Mouse (Mus musculus): ENCODE data around the gene Zfp239. TPM values are rescaled to one million over a fixed set of nuclear protein-coding genes. Genes with fewer than 3 reads are reported as not detected.

Gene Zfp239
- polyA plus RNA-seq, 1 experiment from 2014 or later, result 15.5 TPM

DNA sequence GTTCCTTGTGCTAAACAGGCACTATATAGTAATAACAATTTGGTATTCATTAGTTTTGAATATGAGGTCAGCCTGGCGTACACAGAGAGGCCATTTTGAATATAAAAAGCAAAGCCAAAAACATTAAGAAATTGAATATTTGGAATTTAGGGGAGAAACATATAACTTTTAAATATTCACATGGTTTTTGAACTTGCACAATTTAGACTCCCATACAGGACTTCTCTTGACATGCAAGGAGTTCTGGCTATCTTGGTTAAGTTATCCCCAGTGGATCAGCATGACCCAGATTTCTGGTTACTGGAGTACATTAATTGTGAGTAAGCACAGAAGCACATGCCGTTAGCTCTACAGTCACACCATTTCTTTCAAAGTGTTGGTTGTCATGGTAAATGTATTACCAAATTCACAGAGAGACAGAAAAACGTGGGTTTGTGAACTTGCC, 18.5 kb downstream of the Zfp239 start:
- DNase-seq (ENCODE audit: low spot score), result no peak
- Histone ChIP-seq H3K4me1 (ENCODE audit: control insufficient read depth, insufficient read depth, low read length) (no peaks in the 10 kb centered on the region), H3K27ac (replicated peaks; ENCODE audit: low read depth, low read length) (peak overlapping the region; percentile 94; the same call in 1 of the 2 replicates), H3K27me3 (ENCODE audit: control insufficient read depth, insufficient read depth, low read length) (no peaks in the 10 kb centered on the region), H3K4me3 (ENCODE audit: low read depth, low read length) (peak overlapping the region; percentile 45), H3K9me3 (replicated peaks; ENCODE audit: control insufficient read depth, low read length) (no peaks in the 10 kb centered on the region), H3K9ac (replicated peaks; ENCODE audit: low read length) (peak overlapping the region; percentile 37), H3K4me2 (ENCODE audit: low read depth, low read length) (peak overlapping the region; percentile 21), H3K36me3 (replicated peaks; ENCODE audit: control insufficient read depth, insufficient read depth, low read depth, low read length) (no peaks in the 10 kb centered on the region)
- no peak for ATAC-seq (replicated peaks; ENCODE audit: insufficient number of reproducible peaks, low FRiP score, low TSS enrichment, low read depth)
- 49% methylated on average over 3 of the region's 3 CpGs for WGBS

DNA sequence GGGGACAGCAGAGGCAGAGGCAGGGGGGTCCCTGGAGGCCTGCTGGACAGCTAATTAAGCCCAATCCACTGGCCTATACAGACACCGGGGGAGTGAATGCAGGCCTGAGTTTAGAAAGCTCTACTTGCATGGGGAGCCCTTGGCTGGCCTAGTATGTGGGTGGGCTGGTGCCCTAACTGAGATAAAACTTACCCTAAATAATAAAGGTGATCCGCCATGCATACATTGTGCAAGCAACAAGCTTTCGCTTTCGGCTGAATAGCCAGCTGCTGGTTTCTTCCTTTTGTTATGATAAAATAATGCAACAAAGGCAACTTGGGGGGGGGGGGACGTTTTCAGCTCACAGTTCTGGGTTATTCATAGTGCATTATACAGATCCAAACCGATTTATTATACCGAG, 19.3 kb downstream of the Zfp239 start:
- Histone ChIP-seq H3K27ac (replicated peaks; ENCODE audit: low read depth, low read length) (no peak overlapping the region), H3K9me3 (replicated peaks; ENCODE audit: control insufficient read depth, low read length) (no peaks in the 10 kb centered on the region), H3K9ac (replicated peaks; ENCODE audit: low read length) (0 out of 2 replicates have a peak overlapping the region, but pooled peaks have one; percentile 22), H3K4me2 (ENCODE audit: low read depth, low read length) (no peak overlapping the region), H3K4me1 (ENCODE audit: control insufficient read depth, insufficient read depth, low read length) (no peaks in the 10 kb centered on the region), H3K36me3 (replicated peaks; ENCODE audit: control insufficient read depth, insufficient read depth, low read depth, low read length) (no peaks in the 10 kb centered on the region), H3K27me3 (ENCODE audit: control insufficient read depth, insufficient read depth, low read length) (no peaks in the 10 kb centered on the region), H3K4me3 (ENCODE audit: low read depth, low read length) (no peak overlapping the region)
- ATAC-seq (replicated peaks; ENCODE audit: insufficient number of reproducible peaks, low FRiP score, low TSS enrichment, low read depth), result no peak
- 77% methylated on average over 7 of the region's 7 CpGs for WGBS
- DNase-seq (ENCODE audit: low spot score), result no peak

DNA sequence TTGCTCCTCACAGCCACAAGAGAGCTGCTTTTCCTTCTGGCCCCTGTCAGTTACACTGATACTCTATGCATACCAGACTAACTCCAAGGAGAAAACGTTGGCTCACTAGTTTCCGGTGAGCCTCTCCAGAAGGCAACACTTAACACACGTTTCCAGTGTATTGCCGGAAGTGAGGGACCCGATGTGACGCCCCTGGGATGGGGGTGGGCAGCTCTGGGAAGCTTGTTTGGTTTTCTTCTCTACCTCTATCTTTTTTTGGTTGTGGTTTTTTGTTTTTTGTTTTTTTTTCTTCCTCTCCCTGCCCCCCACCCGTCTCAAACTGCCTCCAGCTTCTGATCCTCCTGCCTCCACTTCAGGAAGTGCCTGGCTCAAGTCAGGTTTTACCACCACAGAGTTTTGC, 20.1 kb downstream of the Zfp239 start:
- DNase-seq (ENCODE audit: low spot score) (no peak), ATAC-seq (replicated peaks; ENCODE audit: insufficient number of reproducible peaks, low FRiP score, low TSS enrichment, low read depth) (no peak)
- Histone ChIP-seq H3K9me3 (replicated peaks; ENCODE audit: control insufficient read depth, low read length) (no peaks in the 10 kb centered on the region), H3K36me3 (replicated peaks; ENCODE audit: control insufficient read depth, insufficient read depth, low read depth, low read length) (no peaks in the 10 kb centered on the region), H3K27me3 (ENCODE audit: control insufficient read depth, insufficient read depth, low read length) (no peaks in the 10 kb centered on the region), H3K4me1 (ENCODE audit: control insufficient read depth, insufficient read depth, low read length) (no peaks in the 10 kb centered on the region), H3K9ac (replicated peaks; ENCODE audit: low read length) (no peak overlapping the region), H3K4me2 (ENCODE audit: low read depth, low read length) (no peak overlapping the region), H3K4me3 (ENCODE audit: low read depth, low read length) (no peak overlapping the region), H3K27ac (replicated peaks; ENCODE audit: low read depth, low read length) (no peak overlapping the region)
- 57% methylated on average over 7 of the region's 7 CpGs for WGBS

DNA sequence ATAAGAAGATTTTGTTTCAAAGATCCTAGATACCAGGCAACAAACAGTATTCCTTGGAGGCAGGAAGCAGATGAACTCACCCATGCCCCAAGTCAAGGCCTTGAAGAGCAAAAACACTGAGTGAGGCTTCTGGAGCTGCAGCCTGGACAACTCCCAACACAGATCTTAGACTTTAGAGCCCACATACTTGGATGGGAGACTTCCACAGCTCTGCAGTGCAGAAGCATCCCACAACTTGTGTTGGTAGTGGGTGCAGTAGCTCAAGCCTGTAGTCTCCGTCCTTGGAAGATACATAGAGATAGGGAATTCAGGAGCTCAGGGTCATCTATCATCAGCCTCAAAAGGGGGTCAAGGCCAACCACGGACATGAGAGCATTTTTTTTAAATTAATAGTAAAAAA, 24.0 kb downstream of the Zfp239 start:
- no peak overlapping the region for H3K27ac ChIP-seq (replicated peaks; ENCODE audit: low read depth, low read length)
- ATAC-seq (replicated peaks; ENCODE audit: insufficient number of reproducible peaks, low FRiP score, low TSS enrichment, low read depth), result no peak
- no peaks in the 10 kb centered on the region for H3K36me3 ChIP-seq (replicated peaks; ENCODE audit: control insufficient read depth, insufficient read depth, low read depth, low read length)
- H3K9ac ChIP-seq (replicated peaks; ENCODE audit: low read length), result no peak overlapping the region
- H3K9me3 ChIP-seq (replicated peaks; ENCODE audit: control insufficient read depth, low read length), result no peaks in the 10 kb centered on the region
- no peaks in the 10 kb centered on the region for H3K27me3 ChIP-seq (ENCODE audit: control insufficient read depth, insufficient read depth, low read length)
- H3K4me2 ChIP-seq (ENCODE audit: low read depth, low read length), result no peak overlapping the region
- no peak overlapping the region for H3K4me3 ChIP-seq (ENCODE audit: low read depth, low read length)
- no peaks in the 10 kb centered on the region for H3K4me1 ChIP-seq (ENCODE audit: control insufficient read depth, insufficient read depth, low read length)
- WGBS, result 92% methylated on average over 2 of the region's 2 CpGs
- DNase-seq (ENCODE audit: low spot score), result no peak

DNA sequence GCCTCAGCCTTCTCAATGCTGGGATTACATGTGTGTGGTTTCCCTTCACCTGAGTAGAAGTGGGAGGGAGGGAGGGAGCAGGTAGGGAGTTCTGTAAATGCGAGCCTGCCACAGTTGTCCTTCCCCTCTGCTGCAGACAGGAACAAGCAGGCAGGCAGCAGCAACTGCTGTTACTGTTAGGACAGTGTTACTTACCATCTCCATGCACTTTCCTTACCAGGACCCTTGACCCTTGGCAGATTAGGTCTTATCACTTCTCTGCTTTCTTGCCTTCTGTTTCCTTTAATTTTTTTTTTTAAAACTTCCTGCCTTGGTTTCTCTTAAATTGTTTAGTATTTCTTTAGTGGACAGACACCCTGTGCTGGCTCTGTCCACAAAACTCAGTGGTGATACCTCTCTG, 26.1 kb downstream of the Zfp239 start:
- Histone ChIP-seq H3K4me2 (ENCODE audit: low read depth, low read length) (no peak overlapping the region), H3K27me3 (ENCODE audit: control insufficient read depth, insufficient read depth, low read length) (no peaks in the 10 kb centered on the region), H3K27ac (replicated peaks; ENCODE audit: low read depth, low read length) (no peak overlapping the region), H3K4me1 (ENCODE audit: control insufficient read depth, insufficient read depth, low read length) (no peaks in the 10 kb centered on the region), H3K9ac (replicated peaks; ENCODE audit: low read length) (no peak overlapping the region), H3K36me3 (replicated peaks; ENCODE audit: control insufficient read depth, insufficient read depth, low read depth, low read length) (no peaks in the 10 kb centered on the region), H3K9me3 (replicated peaks; ENCODE audit: control insufficient read depth, low read length) (no peaks in the 10 kb centered on the region), H3K4me3 (ENCODE audit: low read depth, low read length) (no peak overlapping the region)
- DNase-seq (ENCODE audit: low spot score), result no peak
- 67% methylated on average over 1 of the region's 1 CpGs for WGBS
- no peak for ATAC-seq (replicated peaks; ENCODE audit: insufficient number of reproducible peaks, low FRiP score, low TSS enrichment, low read depth)

DNA sequence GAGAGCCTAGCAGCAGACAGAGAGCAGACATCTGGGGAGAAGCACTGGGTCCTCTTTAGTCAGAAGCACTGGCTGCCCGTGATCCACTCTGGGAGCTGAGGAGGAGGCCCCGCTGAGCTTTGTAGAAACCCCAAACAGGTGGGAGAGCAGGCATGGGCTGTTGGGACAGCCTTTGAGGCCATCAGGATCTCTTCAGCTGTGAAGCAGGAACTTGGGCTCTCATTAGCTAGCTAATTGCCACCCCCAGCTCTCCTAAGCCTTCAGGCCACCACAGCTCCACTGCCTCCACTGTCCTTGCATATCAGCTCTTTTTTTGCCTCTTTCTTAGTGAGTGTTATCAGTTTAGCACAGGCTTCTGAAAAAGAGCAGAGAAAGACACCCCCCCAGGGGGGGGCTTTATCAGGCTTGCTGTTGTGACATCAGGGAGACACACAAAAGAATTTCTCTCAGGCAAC, 26.8 kb downstream of the Zfp239 start:
- H3K36me3 ChIP-seq (replicated peaks; ENCODE audit: control insufficient read depth, insufficient read depth, low read depth, low read length), result no peaks in the 10 kb centered on the region
- 56% methylated on average over 2 of the region's 2 CpGs for WGBS
- no peaks in the 10 kb centered on the region for H3K27me3 ChIP-seq (ENCODE audit: control insufficient read depth, insufficient read depth, low read length)
- DNase-seq (ENCODE audit: low spot score), result no peak
- H3K4me3 ChIP-seq (ENCODE audit: low read depth, low read length), result no peak overlapping the region
- no peak overlapping the region for H3K9ac ChIP-seq (replicated peaks; ENCODE audit: low read length)
- ATAC-seq (replicated peaks; ENCODE audit: insufficient number of reproducible peaks, low FRiP score, low TSS enrichment, low read depth), result no peak
- H3K27ac ChIP-seq (replicated peaks; ENCODE audit: low read depth, low read length), result no peak overlapping the region
- H3K4me1 ChIP-seq (ENCODE audit: control insufficient read depth, insufficient read depth, low read length), result no peaks in the 10 kb centered on the region
- H3K4me2 ChIP-seq (ENCODE audit: low read depth, low read length), result no peak overlapping the region
- H3K9me3 ChIP-seq (replicated peaks; ENCODE audit: control insufficient read depth, low read length), result no peaks in the 10 kb centered on the region

DNA sequence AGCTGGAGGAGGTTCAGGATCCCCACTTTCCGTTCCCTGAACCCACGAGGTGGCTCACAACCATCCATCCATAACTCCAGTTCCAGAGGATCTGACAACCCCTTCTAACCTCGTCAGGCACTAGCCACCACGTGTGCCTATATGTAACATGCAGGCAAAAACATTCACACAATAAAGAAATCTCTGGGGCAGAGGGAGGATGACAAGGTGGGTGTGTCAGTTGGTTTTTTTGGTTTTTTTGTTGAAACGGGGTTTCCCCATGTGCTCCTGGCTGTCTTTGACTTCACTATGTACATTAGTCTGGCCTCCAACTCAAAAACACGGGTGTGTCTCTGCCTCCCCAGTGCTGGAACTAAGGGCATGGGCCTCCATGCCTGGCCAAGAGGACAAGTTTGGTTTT, 28.4 kb downstream of the Zfp239 start:
- H3K4me3 ChIP-seq (ENCODE audit: low read depth, low read length), result no peak overlapping the region
- no peaks in the 10 kb centered on the region for H3K4me1 ChIP-seq (ENCODE audit: control insufficient read depth, insufficient read depth, low read length)
- no peaks in the 10 kb centered on the region for H3K36me3 ChIP-seq (replicated peaks; ENCODE audit: control insufficient read depth, insufficient read depth, low read depth, low read length)
- no peak overlapping the region for H3K9ac ChIP-seq (replicated peaks; ENCODE audit: low read length)
- ATAC-seq (replicated peaks; ENCODE audit: insufficient number of reproducible peaks, low FRiP score, low TSS enrichment, low read depth) (no peak), DNase-seq (ENCODE audit: low spot score) (no peak)
- WGBS, result 91% methylated on average over 6 of the region's 6 CpGs
- no peaks in the 10 kb centered on the region for H3K27me3 ChIP-seq (ENCODE audit: control insufficient read depth, insufficient read depth, low read length)
- no peak overlapping the region for H3K4me2 ChIP-seq (ENCODE audit: low read depth, low read length)
- no peak overlapping the region for H3K27ac ChIP-seq (replicated peaks; ENCODE audit: low read depth, low read length)
- H3K9me3 ChIP-seq (replicated peaks; ENCODE audit: control insufficient read depth, low read length), result no peaks in the 10 kb centered on the region

DNA sequence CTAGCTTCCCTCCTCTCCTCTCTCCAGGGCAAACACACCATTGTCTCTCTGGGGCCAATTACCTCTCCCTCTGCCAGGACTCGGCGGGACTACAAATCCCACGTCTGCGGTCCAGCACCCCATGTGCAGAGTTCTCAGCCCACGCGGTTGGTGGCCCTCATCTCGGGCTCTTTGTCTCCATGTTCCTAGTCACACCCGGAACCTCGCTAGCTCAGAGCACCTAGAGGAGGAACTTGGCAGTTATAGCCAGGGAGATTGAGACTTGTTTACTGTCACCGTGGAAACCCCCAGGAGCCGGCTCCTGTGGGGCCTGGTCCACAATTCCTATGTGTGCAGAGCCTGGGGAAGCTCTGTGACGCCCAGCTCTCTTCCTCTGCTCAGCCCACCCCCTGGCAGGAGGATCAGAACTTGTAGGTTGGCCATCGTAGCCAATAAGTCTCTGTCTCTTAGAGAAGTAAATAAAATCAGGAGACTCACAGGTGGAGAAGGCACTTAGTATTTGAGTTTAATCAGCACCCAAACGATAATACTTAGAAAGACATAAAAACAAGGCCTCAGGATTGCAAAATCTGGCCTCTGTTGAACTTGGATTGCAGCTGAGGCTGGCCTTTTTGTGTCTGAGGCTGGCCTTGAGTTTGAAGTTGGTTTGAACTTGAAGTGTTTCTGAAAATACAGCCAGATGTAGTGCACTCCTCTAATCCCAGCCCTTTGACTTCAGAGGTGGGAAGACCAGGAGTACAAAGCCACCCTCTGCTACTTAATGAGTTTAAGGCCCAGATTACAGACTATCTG, 29.7 kb downstream of the Zfp239 start:
- Histone ChIP-seq H3K9me3 (replicated peaks; ENCODE audit: control insufficient read depth, low read length) (no peaks in the 10 kb centered on the region), H3K27me3 (ENCODE audit: control insufficient read depth, insufficient read depth, low read length) (no peaks in the 10 kb centered on the region), H3K4me2 (ENCODE audit: low read depth, low read length) (no peak overlapping the region), H3K4me1 (ENCODE audit: control insufficient read depth, insufficient read depth, low read length) (no peaks in the 10 kb centered on the region), H3K4me3 (ENCODE audit: low read depth, low read length) (no peak overlapping the region), H3K27ac (replicated peaks; ENCODE audit: low read depth, low read length) (no peak overlapping the region), H3K36me3 (replicated peaks; ENCODE audit: control insufficient read depth, insufficient read depth, low read depth, low read length) (no peaks in the 10 kb centered on the region), H3K9ac (replicated peaks; ENCODE audit: low read length) (no peak overlapping the region)
- WGBS, result 68% methylated on average over 14 of the region's 14 CpGs
- no peak for ATAC-seq (replicated peaks; ENCODE audit: insufficient number of reproducible peaks, low FRiP score, low TSS enrichment, low read depth)
- no peak for DNase-seq (ENCODE audit: low spot score)

Measured in embryonic facial prominence, embryonic 11.5 days (tissue).